Mouse (Mus musculus) ES-E14 (cell line): ENCODE results near the gene Plcd3.

Experiments
- ZC3H11A ChIP-seq: IDR thresholded peaks from 2 replicates; pipeline ENCODE4 v1.6.1; 2012; ENCODE audit warnings: low read depth, mild to moderate bottlenecking, inconsistent platforms, low read length, borderline replicate concordance
- ZNF384 ChIP-seq: IDR thresholded peaks from 2 replicates; pipeline ENCODE4 v1.6.1; 2012; ENCODE audit warnings: low read depth, low read length, inconsistent platforms

DNA sequence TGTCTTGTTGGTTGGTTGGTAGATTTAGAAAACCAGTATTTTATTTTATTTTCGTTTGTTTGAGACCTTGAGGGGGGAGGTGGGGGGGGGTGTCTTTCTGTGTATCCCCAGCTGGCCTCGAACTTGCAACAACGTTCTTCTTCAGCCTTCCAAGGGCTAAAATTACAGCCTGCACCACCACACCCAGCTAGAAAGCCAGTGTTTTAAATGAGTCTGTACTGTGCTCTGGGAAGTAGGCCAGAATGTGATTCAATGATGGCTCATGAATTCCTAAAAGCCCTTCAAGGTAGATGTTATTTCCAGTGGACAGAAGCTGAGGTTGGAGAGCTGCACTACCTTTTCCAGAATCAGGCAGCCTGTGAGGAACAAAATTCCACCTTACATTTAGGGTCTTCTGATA lies 32.8 kb upstream of the Plcd3 start:
- TF ChIP-seq ZC3H11A (no peak), ZNF384 (no peak)
